Mouse (Mus musculus) 416B (cell line): Measurements from ENCODE around the gene Retreg1.

Experiments used
- DNase-seq: peaks from one replicate; pipeline ENCODE4 v3.0.0; 2011; ENCODE audit warnings: low read depth

Gene Retreg1

DNA sequence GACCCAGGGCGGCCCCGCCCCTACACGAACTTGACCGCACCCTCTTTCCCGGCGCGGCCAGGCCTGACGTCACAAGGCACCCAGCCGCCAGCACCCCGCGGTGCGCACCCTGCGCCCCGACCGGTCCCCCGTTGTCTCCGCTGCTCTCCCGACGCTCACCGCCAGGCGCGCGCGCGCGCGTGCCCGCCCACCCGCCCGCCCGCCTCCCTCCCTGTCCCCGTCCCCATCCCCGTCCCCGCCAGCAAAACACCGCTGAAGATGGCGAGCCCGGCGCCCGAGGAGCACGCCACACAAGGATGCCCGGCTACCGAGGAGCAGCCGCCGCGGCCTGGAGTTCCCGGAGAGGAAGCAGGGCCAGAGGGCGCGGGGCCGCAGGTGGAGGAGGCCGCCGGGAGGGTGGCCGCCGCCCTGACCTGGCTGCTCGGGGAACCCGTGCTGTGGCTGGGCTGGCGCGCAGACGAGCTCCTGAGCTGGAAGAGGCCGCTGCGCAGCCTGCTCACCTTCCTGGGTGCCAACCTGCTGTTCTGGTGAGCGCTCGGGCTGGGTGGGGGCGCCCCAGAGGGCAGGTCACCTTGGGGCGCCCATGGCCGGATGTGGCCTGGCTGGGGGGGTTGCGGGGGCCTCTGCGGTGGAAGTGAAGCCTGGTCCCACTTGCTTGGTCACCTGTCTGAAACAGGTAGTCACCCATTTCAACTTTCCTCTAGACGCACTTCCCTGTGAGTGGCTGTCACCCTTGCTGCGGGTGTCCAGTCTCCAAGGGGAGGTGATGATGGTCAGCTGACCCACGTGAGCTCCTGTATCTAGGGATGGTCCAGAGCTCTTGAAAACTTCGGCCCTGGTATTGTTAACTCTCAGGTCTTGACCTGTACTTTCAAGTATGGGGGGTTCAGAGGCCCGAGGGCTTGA, at the start of gene Retreg1:
TSS of gene Retreg1 (plus strand) at position 95 of the 906 bp plus-strand sequence.
- DNase-seq = no peak

DNA sequence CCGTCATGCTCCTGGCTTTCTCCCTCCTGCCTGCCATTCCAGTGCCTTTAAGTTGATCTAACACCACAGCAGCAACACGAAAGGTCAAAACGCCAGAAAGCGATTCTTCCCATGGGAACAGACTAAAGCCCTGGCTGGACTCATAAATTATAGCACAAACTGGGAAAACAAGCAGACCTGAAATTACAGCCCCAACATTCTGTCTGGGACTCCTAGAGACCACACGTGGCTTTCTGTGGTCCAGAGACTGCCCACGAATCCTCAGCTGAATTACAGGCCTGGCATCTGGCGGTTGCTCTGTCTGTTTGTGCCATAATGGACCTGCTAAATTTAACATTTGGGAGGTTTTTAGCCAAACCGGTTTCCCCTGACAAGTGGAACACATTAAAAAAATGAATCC, 48.9 kb upstream of the Retreg1 start:
- DNase-seq = no peak

DNA sequence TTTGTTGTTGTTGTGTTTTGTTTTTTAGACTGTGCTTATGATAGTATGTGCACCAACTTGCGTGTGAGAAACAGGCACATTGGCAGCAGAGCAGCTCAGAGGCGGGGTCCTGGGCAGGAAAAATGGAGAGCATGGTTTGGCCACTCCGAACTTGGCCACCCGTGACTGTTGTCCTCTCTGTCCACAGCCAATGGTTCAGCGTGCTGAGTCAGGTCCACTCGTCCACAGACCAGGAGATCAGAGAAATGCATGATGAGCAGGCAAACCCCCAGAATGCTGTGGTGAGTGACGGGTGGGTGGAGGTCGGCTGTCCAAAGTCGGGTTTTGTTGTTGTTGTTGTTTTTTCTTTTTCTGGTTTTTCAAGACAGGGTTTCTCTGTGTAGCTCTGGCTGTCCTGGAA, 47.5 kb upstream of the Retreg1 start:
- no peak for DNase-seq

DNA sequence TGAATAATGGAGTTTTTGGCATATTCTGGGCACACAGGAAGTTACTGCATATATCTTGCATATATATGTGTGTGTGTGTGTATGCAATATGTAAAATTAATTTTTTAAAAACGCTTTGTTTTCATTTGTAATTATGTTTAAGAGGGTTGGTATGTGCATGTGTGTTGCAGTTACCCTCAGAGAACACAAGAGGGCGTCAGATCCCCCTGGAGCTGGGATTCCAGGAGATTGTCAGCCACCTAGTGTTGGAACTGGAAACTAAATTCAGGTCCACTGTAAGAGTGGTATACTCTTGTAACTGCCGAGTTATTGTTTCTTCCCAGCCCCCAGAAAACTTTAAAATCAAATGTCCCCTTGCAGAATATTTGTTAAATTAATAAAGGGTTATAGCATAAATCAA, 46.6 kb upstream of the Retreg1 start:
- peak; percentile 73 for DNase-seq

DNA sequence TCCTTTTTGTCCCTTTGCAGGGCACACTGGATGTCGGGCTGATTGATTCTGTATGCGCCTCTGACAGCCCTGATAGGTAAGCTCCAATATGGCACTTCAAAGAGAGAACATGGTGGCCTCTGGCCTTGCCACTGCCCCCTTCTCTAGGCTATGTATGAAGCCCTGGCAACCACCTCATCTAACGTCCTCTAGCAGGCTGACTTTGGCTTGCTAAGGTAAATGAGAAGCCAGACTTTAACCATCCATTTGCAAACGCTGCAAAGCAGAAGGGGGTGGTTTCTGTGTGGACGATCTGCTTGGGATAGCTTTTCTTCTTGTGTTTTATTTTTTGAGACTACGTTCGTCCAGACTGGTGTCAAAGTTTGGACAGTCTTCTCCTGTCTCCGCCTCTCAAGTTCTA, 45.8 kb upstream of the Retreg1 start:
- DNase-seq = no peak

DNA sequence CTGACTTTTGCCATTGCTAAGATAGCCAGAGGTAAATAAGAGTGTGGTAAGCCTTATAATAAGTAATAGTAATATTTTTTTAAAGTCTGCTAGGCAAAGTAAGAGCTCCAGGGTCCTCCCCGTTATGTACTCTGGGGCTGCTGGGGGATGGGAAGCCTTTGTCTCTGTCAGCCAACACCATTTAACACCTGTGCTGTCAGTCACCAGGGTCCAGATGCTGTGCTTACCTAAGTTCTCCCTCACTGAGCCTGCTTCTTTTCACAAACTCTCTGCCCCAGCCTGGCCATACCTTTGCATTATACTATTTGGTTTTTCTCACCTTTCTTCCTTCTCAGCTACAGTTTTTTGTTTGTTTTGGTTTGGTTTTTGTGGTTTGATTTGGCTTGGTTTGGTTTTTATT, 45.1 kb upstream of the Retreg1 start:
- DNase-seq = no peak

DNA sequence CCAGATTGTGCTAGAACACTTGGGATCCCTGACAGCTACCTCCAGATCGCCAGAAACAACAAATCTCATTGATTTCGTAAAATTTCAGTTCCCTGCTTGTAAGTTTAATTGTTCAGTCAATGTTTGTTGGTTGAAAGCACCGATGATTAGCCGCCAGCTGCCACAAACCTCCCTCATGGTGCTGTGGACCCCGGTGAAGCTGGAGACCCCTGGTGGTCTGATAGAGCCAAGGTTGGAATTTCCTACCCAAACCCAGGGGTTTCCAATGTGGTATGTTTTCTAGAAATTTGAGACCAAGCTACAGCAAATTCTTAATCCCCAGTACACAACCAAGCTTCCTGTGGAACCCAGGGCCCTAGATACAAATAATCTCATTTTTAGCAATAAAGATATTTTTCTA, 41.3 kb upstream of the Retreg1 start:
- no peak for DNase-seq

DNA sequence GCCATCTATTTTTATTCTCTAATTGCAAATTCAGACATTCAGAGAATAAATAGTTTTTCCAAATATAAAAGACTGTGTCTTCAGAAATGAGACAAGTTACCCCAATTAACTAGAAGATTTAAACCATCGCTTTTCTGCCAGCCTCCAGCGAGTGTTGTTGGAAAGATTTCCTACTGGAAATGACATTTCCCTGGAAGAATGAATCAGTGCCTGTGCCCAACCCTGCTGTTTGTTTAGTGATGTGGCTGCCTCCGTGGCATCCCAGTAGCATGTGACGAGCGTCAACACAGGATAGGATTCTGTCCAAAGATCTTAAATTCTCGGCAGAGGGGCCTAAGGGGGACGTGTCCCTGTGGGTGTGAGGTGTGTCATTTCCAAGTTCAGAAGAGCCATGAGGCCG, 40.8 kb upstream of the Retreg1 start:
- DNase-seq = no peak

DNA sequence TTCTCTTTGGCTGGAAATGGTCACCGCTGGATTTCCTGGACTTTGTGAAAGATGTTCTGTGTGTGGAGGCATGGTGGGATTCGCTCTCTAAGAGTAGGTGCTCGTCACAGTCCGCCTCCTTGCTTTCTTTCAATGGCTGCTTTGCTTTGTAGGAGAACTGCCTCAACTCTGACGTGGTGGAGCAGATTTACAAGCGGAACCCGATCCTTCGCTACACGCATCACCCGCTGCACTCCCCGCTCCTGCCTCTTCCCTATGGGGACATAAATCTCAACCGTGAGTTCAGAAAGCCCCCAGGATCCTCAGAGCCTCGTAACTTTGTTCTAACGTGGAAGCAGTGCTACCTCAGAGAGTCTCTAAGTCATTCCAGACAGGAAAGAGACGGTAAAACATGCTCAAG, 39.9 kb upstream of the Retreg1 start:
- no peak for DNase-seq

DNA sequence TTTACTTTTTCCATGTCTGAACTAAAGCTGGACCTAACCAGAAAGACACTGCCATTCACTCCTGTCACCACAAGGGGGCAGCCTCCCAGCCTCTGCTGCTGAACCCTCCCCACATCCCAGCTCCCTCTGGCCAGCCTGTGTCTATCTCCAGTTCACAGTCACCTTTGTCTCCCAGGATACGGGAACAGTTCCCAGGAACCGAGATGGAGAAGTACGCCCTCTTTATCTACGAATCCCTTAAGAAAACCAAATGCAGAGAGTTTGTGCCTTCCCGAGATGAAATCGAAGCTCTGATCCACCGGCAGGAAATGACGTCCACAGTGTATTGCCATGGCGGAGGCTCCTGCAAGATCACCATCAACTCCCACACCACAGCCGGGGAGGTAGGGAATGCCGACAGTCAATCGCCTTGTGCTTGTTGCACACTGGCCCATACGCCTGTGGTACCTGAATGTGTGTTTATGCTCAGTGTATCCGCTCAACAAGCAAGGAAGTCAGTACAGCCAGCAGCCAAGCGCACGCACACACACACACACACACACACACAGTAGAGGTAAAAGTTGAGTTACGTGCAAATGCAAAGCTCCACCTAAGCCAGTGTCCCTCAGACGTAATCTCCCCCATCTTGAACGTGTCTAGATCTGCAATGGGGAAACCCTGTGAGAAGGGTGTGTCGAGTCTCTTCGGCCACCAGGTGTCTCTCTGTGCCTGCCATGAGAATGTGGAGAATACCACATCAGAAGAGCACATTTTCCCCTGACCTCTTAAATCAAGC, 37.5 kb upstream of the Retreg1 start:
- DNase-seq = peak; percentile 58

DNA sequence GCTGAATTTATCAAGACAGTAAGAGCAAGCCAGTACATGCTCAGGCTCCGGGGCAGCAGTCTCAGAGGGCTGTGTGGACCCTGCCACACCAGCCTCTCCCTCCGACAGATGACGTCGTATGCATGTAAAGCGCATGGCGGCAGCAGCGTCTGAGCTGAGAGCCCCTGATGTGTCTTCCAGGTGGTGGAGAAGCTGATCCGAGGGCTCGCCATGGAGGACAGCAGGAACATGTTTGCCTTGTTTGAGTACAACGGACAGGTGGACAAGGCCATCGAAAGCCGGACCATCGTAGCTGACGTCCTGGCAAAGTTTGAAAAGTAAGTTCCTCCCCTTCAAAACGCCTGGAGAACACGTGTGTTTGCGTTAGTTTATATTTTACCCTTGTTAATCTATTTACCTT, 36.6 kb upstream of the Retreg1 start:
- DNase-seq = no peak

DNA sequence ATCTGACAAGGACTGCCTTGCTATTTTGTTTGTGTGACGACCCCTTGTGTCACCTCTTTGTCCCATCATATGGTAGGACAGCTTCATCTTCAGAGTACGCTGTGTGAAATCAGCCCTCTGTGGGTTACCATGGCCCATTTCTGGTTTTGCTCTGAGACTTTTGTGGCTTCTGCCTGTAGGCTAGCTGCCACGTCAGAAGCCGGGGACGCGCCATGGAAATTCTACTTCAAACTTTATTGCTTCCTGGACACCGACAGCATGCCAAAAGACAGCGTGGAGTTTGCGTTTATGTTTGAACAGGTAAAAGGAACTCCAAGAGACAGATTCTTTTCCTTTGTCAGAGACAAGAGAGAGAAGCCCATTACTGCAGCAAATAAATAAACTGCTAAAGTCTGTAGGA, 36.1 kb upstream of the Retreg1 start:
- DNase-seq = no peak

DNA sequence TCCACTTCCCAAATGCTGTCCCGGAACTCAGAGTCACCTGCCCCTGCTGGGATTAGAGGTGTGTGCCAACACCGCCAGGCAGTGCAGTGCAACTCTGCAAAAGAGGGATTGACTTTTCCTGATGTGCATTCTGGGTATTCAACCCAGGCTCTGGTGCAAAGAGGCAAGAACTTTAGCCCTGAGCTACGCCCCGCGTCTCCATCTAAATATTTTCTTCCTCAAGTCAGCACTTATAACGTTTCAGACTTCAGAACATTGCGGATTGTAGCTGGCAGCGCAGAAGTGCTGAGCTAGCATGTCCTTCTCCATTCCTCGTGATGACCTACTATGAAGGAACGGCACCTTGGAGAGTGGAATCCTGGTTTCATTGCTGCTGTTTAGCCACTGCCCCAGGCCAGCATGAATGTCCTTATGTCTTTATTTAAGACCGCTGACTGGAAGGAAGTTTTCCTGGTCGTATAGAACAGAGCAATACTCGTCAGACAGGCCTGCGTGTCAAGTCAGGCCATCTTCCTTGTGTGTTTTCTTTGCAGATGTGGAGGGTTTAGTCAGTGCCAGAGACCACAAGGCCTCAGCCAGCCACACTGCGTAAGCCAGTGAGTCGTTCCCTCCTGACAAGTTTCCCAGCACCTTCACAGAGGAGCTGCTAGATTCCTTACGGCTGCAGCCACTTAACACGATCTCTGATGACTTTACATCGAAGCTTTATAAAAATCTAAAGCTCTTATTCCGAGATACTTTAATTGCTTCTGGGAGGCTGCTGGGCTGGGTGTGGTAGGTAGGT, 34.1 kb upstream of the Retreg1 start:
- DNase-seq = no peak

DNA sequence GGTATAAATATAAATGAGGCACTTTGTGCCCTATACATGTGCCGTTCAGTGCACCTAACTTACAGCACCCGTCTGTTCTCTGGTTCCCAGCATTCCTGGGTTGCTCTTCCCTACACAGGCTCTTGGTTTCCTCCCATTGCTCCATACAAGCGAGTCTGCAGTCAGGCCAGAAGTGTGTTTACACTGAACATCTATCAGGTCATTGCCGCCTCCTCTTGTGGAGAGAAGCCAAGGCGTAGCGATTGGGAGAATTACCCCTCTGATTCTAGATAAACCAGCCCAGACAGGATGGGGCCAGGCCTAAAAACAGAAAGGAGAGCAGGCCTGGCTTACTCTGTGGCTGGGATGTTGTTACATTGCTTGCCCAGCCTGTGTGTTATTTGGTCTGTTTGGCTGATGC, 33.3 kb upstream of the Retreg1 start:
- no peak for DNase-seq

DNA sequence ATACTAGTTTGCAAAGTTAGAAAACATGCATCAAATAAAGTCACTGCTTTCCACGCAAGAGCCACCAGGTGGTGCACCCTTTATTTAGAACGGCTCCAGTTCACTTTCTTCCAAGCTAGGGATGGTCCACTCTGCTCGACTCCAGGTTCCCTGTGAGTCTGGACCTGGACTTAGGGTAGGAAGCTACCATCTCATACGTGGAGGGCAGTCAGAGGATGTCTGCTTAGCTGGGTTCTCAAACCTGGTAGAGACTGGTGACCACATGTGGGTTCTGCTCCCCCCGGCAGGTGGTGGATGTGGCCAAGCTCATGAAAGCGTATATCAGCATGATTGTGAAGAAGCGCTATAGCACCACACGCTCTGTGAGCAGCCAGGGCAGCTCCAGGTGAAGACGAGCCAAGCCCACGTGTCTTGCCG, 31.1 kb upstream of the Retreg1 start:
- peak; percentile 22 for DNase-seq

DNA sequence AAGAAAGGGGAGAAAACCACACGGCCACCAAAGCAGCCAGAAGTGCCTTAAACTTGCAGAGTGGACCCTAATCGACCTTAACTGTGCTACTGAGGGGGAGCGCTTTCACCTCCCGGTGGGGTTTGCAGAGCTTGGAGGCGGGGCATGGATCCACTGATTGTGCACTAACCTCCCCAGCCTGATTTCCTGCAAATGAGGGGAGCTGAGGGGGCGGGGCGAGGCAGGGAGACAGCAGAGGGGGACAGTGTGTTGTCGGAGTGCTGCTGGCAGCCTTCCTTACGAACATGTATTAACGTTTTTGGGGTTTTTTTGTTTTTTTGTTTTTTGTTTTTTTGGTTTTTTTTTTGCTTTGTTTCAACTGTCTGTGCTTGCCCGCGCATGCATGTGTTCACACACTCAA, 30.5 kb upstream of the Retreg1 start:
- no peak for DNase-seq

DNA sequence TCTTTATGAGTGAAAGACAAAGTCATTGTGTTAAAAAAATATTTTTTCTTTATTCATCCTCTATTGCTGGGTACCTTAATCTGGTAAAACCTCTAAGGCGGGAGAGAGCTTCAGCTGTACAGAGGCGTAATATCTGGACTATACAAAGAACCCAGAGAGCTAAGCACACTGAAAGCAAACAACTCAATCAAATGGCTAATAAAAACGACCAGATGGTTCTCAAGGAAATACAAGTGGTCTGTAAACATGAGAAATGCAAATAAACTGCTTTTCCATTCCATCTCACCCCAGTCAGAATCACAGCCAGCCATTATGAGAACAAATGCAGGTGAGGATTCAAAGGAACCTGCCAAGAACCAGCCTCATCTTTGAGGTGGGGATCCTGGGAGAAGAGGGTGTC, 28.4 kb upstream of the Retreg1 start:
- no peak for DNase-seq

DNA sequence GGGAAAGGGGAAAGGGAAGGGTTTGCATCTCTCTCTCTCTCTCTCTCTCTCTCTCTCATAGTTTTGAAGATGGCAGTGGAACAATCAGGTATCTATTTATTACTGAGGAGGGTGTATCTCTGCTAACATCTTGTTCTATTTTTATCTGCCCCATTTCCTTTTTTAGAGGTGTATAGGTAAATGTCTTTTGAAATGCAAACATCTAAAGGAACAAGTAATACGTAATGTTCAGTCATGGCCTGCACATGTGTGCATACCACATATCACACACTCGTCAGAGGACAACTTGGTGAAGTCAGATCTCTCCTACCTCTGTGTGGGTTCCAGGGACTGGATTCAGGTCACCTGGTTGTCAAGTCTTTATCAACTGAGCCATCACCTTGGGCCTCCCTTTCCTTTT, 25.8 kb upstream of the Retreg1 start:
- DNase-seq = no peak

DNA sequence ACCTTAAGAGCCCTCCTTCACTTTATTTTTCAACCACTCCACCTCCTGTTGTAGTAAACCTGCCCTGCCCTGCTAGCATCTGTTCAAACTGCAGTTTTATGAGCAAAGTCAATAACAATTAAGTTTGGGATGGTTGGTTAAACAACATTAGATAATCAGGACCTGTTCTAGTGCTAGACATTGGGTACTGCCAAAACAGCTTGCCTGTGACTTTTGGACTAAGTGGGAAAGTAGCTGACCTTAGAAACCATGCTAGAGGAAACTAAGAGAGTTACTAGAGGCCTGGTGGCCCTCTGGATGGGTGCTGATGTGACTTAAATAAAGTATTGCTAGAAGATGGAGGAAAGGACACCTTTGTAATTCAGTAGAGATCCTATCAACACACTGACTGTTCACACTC, 21.0 kb upstream of the Retreg1 start:
- DNase-seq = no peak

DNA sequence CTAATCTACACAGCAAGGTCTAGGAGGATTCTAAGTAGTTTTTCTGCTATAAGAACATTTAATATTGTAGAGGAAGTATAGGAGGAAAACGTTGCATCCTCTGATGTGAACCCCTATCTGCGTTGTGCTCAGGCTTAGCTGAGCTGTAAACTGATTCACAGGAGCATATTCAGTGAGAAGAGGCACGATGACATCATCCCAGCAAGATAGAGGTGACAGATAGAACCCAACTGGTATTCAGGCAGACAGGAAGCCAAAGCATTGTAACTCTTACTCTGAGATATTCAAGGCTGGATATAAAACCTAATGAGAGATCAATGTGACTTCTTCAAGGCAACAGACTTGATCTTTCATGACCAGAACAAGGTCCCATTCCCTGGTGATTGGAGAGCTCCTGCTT, 20.3 kb upstream of the Retreg1 start:
- DNase-seq = no peak

DNA sequence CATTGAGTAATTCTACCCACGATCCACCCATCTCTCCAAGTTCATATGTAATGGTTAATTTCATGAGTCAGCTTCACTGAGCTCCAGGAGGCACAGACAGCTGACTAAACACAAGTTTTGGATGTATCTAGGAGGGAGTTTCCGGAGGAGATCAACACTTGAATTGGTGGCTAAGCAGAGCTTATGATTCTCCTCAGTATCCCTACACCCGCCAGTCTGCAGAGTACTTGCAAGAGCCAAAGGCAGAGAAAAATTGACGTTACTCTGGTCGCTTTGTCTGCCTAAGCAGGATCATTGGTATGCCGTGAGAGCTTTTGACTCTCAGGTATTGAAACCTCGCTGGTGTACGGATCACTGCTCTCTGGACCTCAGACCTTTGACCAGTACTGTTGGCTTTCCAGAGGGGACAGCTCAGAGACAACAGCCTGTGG, 16.4 kb upstream of the Retreg1 start:
- no peak for DNase-seq

DNA sequence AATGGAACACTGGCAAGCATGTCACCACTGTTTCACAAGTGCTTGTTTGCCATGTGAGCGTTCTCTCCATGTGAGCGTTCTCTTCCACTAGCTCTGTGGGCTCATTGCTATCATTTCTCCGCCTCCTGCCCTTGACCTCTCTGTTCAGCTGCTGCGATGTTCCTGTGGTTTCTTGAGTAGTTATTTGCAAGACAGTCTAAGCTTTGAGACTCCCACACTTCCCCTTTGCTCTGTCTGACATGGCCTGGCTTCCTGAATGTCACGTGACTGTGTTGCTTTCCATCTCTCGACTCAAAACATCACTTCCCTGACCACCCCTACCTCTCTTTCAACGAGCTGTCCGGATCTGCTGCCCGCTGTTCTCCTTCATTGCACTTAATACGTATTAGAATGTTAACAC, 14.5 kb upstream of the Retreg1 start:
- peak; percentile 91 for DNase-seq

DNA sequence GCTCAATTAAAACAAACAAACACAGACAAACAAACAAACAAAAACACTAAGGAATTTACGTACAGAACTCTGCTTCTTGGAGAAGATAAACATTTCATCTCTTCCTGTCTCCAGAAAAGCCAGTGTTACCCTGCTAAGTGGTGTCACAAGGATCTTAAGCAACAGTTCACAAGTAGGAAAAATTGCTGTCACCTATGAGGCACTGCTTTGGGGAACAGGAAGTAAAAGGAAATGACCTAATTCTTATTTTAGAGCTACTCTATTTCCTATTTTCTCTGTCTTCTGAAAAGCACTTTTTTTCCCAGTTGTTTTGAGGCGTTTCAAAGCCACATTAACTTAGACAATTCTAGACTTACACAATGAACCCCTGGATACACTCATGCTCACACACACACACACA, 12.6 kb upstream of the Retreg1 start:
- DNase-seq = peak; percentile 75
